Mouse (Mus musculus) kidney, adult 2 months (tissue): ENCODE measurements around the gene Ntpcr.

Experiments
- CTCF ChIP-seq: fragments of 200-500 bp; conservative IDR thresholded peaks from 2 replicates; pipeline ENCODE4 v1.5.1; 2011; ENCODE audit warnings: low read depth, mild to moderate bottlenecking, control low read depth, low read length, moderate library complexity, mixed read lengths; ENCODE audit not compliant: insufficient read depth, insufficient read length
- POLR2A ChIP-seq: fragments of 200-500 bp; IDR thresholded peaks from one replicate; pipeline ENCODE4 v1.6.1; 2011; ENCODE audit warnings: low read depth, low read length, control low read depth

DNA sequence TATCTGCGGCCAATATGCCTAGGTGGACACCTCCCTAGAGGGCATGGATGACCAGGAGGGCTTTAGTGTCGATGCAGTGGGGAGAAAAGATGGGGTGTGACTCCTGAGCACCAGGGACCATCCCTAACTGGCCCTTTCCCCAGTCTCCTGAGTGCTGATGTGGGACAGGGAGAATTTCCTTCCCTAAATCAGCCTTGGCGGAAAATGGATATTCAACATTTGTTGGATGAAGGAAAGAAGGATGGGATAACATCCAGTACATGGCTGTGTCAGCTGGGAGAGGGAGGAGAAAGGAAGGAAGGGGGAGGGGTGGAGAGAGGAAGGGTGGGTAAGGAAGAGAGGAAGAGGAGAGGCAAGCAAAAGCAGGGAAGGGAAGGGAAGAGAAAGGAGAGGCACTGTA lies 38.8 kb upstream of the Ntpcr start:
- TF ChIP-seq CTCF: no peak
- no peak for TF ChIP-seq POLR2A
